Mouse (Mus musculus) intestine, postnatal 0 days (tissue): ENCODE data around the gene Gje1. TPM values are rescaled to one million over a fixed set of nuclear protein-coding genes. Genes with fewer than 3 reads are reported as not detected.

Experiments used
- ATAC-seq: fragments of 200-750 bp; cut with Nextera tagmentation; 2 replicates; pipeline ENCODE4 v1.8.0; 2017; ENCODE audit warnings: mild to moderate bottlenecking, moderate TSS enrichment, moderate library complexity
- H3K27ac ChIP-seq: fragments of 300-500 bp; sonication (generic); 2 replicates; pipeline ENCODE4 v1.5.1; 2014; ENCODE audit warnings: mild to moderate bottlenecking, low read depth, low read length, moderate library complexity
- H3K27me3 ChIP-seq: fragments of 300-500 bp; sonication (generic); replicated peaks from 2 replicates; pipeline ENCODE4 v1.6.1; 2014; ENCODE audit warnings: low read length, mixed read lengths; ENCODE audit not compliant: control insufficient read depth, insufficient read depth
- H3K36me3 ChIP-seq: fragments of 300-500 bp; sonication (generic); 2 replicates; pipeline ENCODE4 v1.6.1; 2014; ENCODE audit warnings: mild to moderate bottlenecking, moderate library complexity; ENCODE audit not compliant: control insufficient read depth, insufficient read depth
- H3K4me1 ChIP-seq: fragments of 300-500 bp; sonication (generic); replicated peaks from 2 replicates; pipeline ENCODE4 v1.6.1; 2014; ENCODE audit warnings: antibody characterized with exemption, low read length, mixed read lengths; ENCODE audit not compliant: control insufficient read depth, insufficient read depth
- H3K4me2 ChIP-seq: fragments of 300-500 bp; sonication (generic); replicated peaks from 2 replicates; pipeline ENCODE4 v1.6.1; 2014; ENCODE audit warnings: low read depth, mild to moderate bottlenecking, moderate library complexity
- H3K4me3 ChIP-seq: fragments of 300-500 bp; sonication (generic); 2 replicates; pipeline ENCODE4 v1.5.1; 2014; ENCODE audit warnings: low read depth, low read length
- H3K9ac ChIP-seq: fragments of 300-500 bp; sonication (generic); 2 replicates; pipeline ENCODE4 v1.6.1; 2014; ENCODE audit warnings: mild to moderate bottlenecking, low read depth, low read length
- H3K9me3 ChIP-seq: fragments of 300-500 bp; sonication (generic); 2 replicates; pipeline ENCODE4 v1.6.1; 2016; ENCODE audit warnings: mixed run types; ENCODE audit not compliant: control insufficient read depth
- CTCF ChIP-seq: sonication (generic); IDR thresholded peaks from 2 replicates; pipeline ENCODE4 v1.5.1; 2016; ENCODE audit warnings: low read depth, mild to moderate bottlenecking, control low read depth, antibody characterized with exemption, moderate library complexity
- WGBS: fragments of 180-500 bp; shearing (Covaris S2); extraction: QIAGEN DNeasy Blood & Tissue Kit; methylation state at CpG from one replicate; pipeline ENCODE4 v1.1.7; 2014; 5-methylcytosine and 5-hydroxymethylcytosine counted together
- polyA plus RNA-seq: library from polyadenylated mRNA; unstranded; fragments of >200 nt; fragmentation: Nextera tagmentation; extraction: Ambion mirVana; gene quantifications from 2 replicates; pipeline ENCODE4 v1.2.1, GENCODE M21; 2015

The Gje1 gene
- polyA plus RNA-seq, 1 experiment from 2014 or later = not detected

- H3K27ac ChIP-seq = peak within 1 kb of the TSS; percentile 70
- no peaks in the 10 kb centered on the region for H3K36me3 ChIP-seq
- peak within 1 kb of the TSS; percentile 75 for H3K9ac ChIP-seq
- H3K4me1 ChIP-seq = 0 out of 2 replicates have a peak, but pooled peaks cover 8% of the 10 kb centered on the region
- WGBS = under 1% methylated on average over 50 of the region's 50 CpGs
- peak; percentile 99 for ATAC-seq
- H3K4me2 ChIP-seq = peak within 1 kb of the TSS; percentile 64
- H3K4me3 ChIP-seq = peak within 1 kb of the TSS; percentile 98
- peak; percentile 95 for TF ChIP-seq CTCF
- no peaks in the 10 kb centered on the region for H3K9me3 ChIP-seq
- no peaks in the 10 kb centered on the region for H3K27me3 ChIP-seq
Measured at GRCm38 (mm10) chr10:14705072-14706066, 12.6 kb downstream of the Gje1 start, which contains the start of the genes Vta1 and Nmbr. TSS of gene Vta1 (minus strand) at chr10:14705560. TSS of gene Nmbr (plus strand) at chr10:14705591.

- no peak for ATAC-seq
- Histone ChIP-seq H3K27ac (no peak overlapping the region), H3K4me3 (peak overlapping the region; percentile 98), H3K9me3 (no peaks in the 10 kb centered on the region), H3K27me3 (no peaks in the 10 kb centered on the region), H3K36me3 (no peaks in the 10 kb centered on the region), H3K4me1 (0 out of 2 replicates have a peak, but pooled peaks cover 8% of the 10 kb centered on the region), H3K4me2 (peak overlapping the region; percentile 64), H3K9ac (no peak overlapping the region)
- TF ChIP-seq CTCF = no peak
- WGBS = 67% methylated on average over 4 of the region's 4 CpGs
Measured at GRCm38 (mm10) chr10:14703830-14704420, 14.1 kb downstream of the Gje1 start.

GRCm38 (mm10) chr10:14703239-14703638, 14.8 kb downstream of the Gje1 start:
- H3K27me3 ChIP-seq = no peaks in the 10 kb centered on the region
- no peak overlapping the region for H3K4me3 ChIP-seq
- no peak overlapping the region for H3K27ac ChIP-seq
- H3K9ac ChIP-seq = no peak overlapping the region
- H3K9me3 ChIP-seq = no peaks in the 10 kb centered on the region
- ATAC-seq = no peak
- no peak for TF ChIP-seq CTCF
- H3K4me2 ChIP-seq = no peak overlapping the region
- WGBS = 96% methylated on average over 1 of the region's 1 CpGs
- H3K36me3 ChIP-seq = no peaks in the 10 kb centered on the region
- 0 out of 2 replicates have a peak, but pooled peaks cover 8% of the 10 kb centered on the region for H3K4me1 ChIP-seq

GRCm38 (mm10) chr10:14690349-14690748, 27.7 kb downstream of the Gje1 start:
- no peak for ATAC-seq
- no peaks in the 10 kb centered on the region for H3K4me1 ChIP-seq
- no peak overlapping the region for H3K27ac ChIP-seq
- 84% methylated on average over 3 of the region's 3 CpGs for WGBS
- no peaks in the 10 kb centered on the region for H3K27me3 ChIP-seq
- H3K4me2 ChIP-seq = no peak overlapping the region
- TF ChIP-seq CTCF = no peak
- H3K4me3 ChIP-seq = no peak overlapping the region
- H3K9me3 ChIP-seq = no peaks in the 10 kb centered on the region
- no peaks in the 10 kb centered on the region; the same call in 1 of the 2 replicates for H3K36me3 ChIP-seq
- H3K9ac ChIP-seq = no peak overlapping the region

- no peak overlapping the region for H3K4me2 ChIP-seq
- H3K36me3 ChIP-seq = peaks cover 5% of the 10 kb centered on the region; the same call in 1 of the 2 replicates
- ATAC-seq = no peak
- no peak for TF ChIP-seq CTCF
- H3K9ac ChIP-seq = no peak overlapping the region
- no peaks in the 10 kb centered on the region for H3K9me3 ChIP-seq
- no peak overlapping the region for H3K27ac ChIP-seq
- H3K4me1 ChIP-seq = no peaks in the 10 kb centered on the region
- no peak overlapping the region for H3K4me3 ChIP-seq
- 74% methylated on average over 6 of the region's 6 CpGs for WGBS
- H3K27me3 ChIP-seq = no peaks in the 10 kb centered on the region
Measured at GRCm38 (mm10) chr10:14688785-14689442, 29.1 kb downstream of the Gje1 start.

- no peak overlapping the region for H3K9ac ChIP-seq
- 96% methylated on average over 1 of the region's 1 CpGs for WGBS
- no peaks in the 10 kb centered on the region for H3K27me3 ChIP-seq
- no peak overlapping the region for H3K4me3 ChIP-seq
- H3K4me2 ChIP-seq = no peak overlapping the region
- no peak overlapping the region for H3K27ac ChIP-seq
- no peaks in the 10 kb centered on the region for H3K4me1 ChIP-seq
- no peaks in the 10 kb centered on the region for H3K9me3 ChIP-seq
- no peak for ATAC-seq
- peaks cover 6% of the 10 kb centered on the region; the same call in 1 of the 2 replicates for H3K36me3 ChIP-seq
- peak; percentile 38 for TF ChIP-seq CTCF
Measured at GRCm38 (mm10) chr10:14685663-14686062, 32.4 kb downstream of the Gje1 start.
